Mouse (Mus musculus): Measurements from ENCODE around the gene Cbx6.

GRCm38 (mm10) chr15:79813666-79814258 is 20.7 kb downstream of the Cbx6 start:
- TF ChIP-seq CTCF (IDR thresholded peaks at IDR 0.05; ENCODE audit: control insufficient read depth, insufficient read depth, insufficient read length) (no peak), MAX (IDR thresholded peaks at IDR 0.05) (peak; percentile 69), MYOD1 (IDR thresholded peaks at IDR 0.05; ENCODE audit: control insufficient read depth, insufficient read length, low read depth) (peak; percentile 83), CEBPB (IDR thresholded peaks at IDR 0.05; ENCODE audit: low read depth) (no peak), USF1 (IDR thresholded peaks at IDR 0.05; ENCODE audit: low read depth) (peak; percentile 54), FOSL1 (IDR thresholded peaks at IDR 0.05; ENCODE audit: insufficient read depth, low read length, poor library complexity, severe bottlenecking) (peak; percentile 85)

Data from C2C12 (cell line).